Mouse (Mus musculus) fibroblast of lung, adult 2 months (primary cell): ENCODE data around the gene Bag1.
"Not testable (repeated sequence)": the region's sequence is repeated elsewhere in the genome, so short reads cannot be mapped to it uniquely, and the experiment has no call there.

Experiments
- DNase-seq: peaks from one replicate; pipeline ENCODE4 v3.0.0-alpha.2; 2011; ENCODE audit warnings: low read depth

Bag1 gene

GRCm38 (mm10) chr4:40934369-40934768 lies 13.7 kb downstream of the Bag1 start:
- DNase-seq, result not testable (repeated sequence)

GRCm38 (mm10) chr4:40933694-40934093 lies 14.4 kb downstream of the Bag1 start:
- no peak for DNase-seq

- no peak for DNase-seq
Measured at GRCm38 (mm10) chr4:40929046-40929445, 19.0 kb downstream of the Bag1 start.

- no peak for DNase-seq
Measured at GRCm38 (mm10) chr4:40925568-40925967, 22.5 kb downstream of the Bag1 start.

- no peak for DNase-seq
Measured at GRCm38 (mm10) chr4:40923087-40923651, 24.9 kb downstream of the Bag1 start.

GRCm38 (mm10) chr4:40921288-40921687 lies 26.8 kb downstream of the Bag1 start:
- no peak for DNase-seq

GRCm38 (mm10) chr4:40920576-40920975 lies 27.5 kb downstream of the Bag1 start:
- no peak for DNase-seq

GRCm38 (mm10) chr4:40919785-40920184 lies 28.3 kb downstream of the Bag1 start, which contains the start of gene Spink4:
Gene Spink4 (plus strand): TSS chr4:40920052.
- DNase-seq, result no peak

GRCm38 (mm10) chr4:40916592-40917155 lies 31.4 kb downstream of the Bag1 start:
- no peak for DNase-seq

GRCm38 (mm10) chr4:40915947-40916346 lies 32.1 kb downstream of the Bag1 start:
- DNase-seq, result no peak

- no peak for DNase-seq
Measured at GRCm38 (mm10) chr4:40914287-40914867, 33.7 kb downstream of the Bag1 start.

- no peak for DNase-seq
Measured at GRCm38 (mm10) chr4:40908261-40908969, 39.7 kb downstream of the Bag1 start.

GRCm38 (mm10) chr4:40906298-40906697 lies 41.8 kb downstream of the Bag1 start:
- no peak for DNase-seq

GRCm38 (mm10) chr4:40900612-40901011 lies 47.5 kb downstream of the Bag1 start:
- no peak for DNase-seq

GRCm38 (mm10) chr4:40900071-40900470 lies 48.0 kb downstream of the Bag1 start:
- no peak for DNase-seq

GRCm38 (mm10) chr4:40899264-40899663 lies 48.8 kb downstream of the Bag1 start:
- DNase-seq, result no peak

GRCm38 (mm10) chr4:40898476-40899044 lies 49.5 kb downstream of the Bag1 start:
- DNase-seq, result no peak

- no peak for DNase-seq
Measured at GRCm38 (mm10) chr4:40895646-40896045, 52.4 kb downstream of the Bag1 start.

- DNase-seq, result no peak
Measured at GRCm38 (mm10) chr4:40895118-40895517, 53.0 kb downstream of the Bag1 start.

GRCm38 (mm10) chr4:40891206-40891605 lies 56.9 kb downstream of the Bag1 start:
- DNase-seq, result no peak

GRCm38 (mm10) chr4:40889983-40890382 lies 58.1 kb downstream of the Bag1 start:
- DNase-seq, result no peak

- no peak for DNase-seq
Measured at GRCm38 (mm10) chr4:40889252-40889651, 58.8 kb downstream of the Bag1 start.

GRCm38 (mm10) chr4:40888839-40889238 lies 59.3 kb downstream of the Bag1 start:
- no peak for DNase-seq
